In the genomic region with DNA sequence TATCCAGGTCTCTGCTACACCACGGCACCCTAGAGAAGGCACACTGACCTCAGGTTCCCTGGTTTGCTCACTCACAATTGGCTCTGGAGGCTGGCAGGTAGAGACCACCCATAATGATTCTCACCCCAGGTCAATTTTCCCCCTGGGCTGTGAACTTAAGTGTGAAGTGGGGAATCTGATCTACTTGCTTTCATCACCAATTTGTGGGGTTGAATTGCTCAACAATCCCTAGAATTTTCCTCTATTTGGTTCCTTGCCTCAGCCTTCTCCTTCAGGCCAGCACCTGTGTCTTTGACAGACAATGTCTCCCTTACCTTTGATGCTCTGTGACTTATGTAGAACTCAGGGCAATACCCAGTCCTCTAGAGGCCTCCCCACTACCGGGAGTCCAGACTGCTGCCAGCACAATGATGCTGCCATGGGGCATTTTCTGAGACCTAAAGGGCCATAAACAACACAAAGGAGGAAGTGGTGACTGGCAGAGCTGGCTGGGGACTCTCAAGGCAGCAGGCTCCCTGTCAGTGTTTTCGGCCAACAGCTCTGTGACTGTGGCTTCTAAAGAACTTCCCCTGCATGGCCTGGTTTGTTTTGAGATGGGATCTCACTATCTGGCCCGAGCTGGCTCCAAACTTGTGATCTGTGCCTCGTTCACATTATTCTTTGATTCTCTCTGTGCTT, we compare ENCODE assay signal across 11 mouse cellular contexts.
DNase-seq lines count a peak whose midpoint lies in the region; ATAC-seq and TF ChIP-seq lines count a peak whose summit lies in the region.
"Had no signal": no experiment of that assay in that cellular context is flagged by ENCODE, and none has a peak within 500 bp of the region (broad histone marks: within the 10 kb centered on the region; RNA-seq: fewer than 3 reads in every experiment).

No protein-coding gene starts in this region.

- no peak overlapping the region for H3K9ac ChIP-seq in liver, adult 2 months (ENCODE audit: low read depth, low read length)
- H3K9ac ChIP-seq in liver, embryonic 11.5 days (ENCODE audit: low read depth, low read length) = no peak overlapping the region
- H3K9ac ChIP-seq: embryonic facial prominence, embryonic 15.5 days had no signal

- H3K4me2 ChIP-seq in liver, embryonic 11.5 days = no peak overlapping the region
- H3K4me2 ChIP-seq: embryonic facial prominence, embryonic 15.5 days had no signal

- no peaks in the 10 kb centered on the region for H3K79me2 ChIP-seq in liver, adult 2 months (ENCODE audit: control insufficient read depth, insufficient read depth, low read length)

- DNase-seq in liver, adult 2 months (ENCODE audit: extremely low read depth, low read depth, low spot score) = peak; percentile 8
- DNase-seq in liver, embryonic 11.5 days (ENCODE audit: low spot score) = no peak
- peak; percentile 33 for DNase-seq in brain, adult 2 months (ENCODE audit: low read depth, low spot score)
- peak; percentile 20 for DNase-seq in lung, postnatal 14 days
- peak; percentile 79 to 81 for DNase-seq in spleen, postnatal 36 days (ENCODE audit: low spot score in 2 of 2)
- DNase-seq in thymus, adult 18-20 months = no peak
- DNase-seq in right cerebral cortex, adult 18-20 months = no peak
- DNase-seq: midbrain, embryonic 14.5 days; thymus, postnatal 4 days had no signal

- H3K27me3 ChIP-seq in liver, adult 2 months (ENCODE audit: control insufficient read depth, insufficient read depth, low read length) = no peaks in the 10 kb centered on the region
- H3K27me3 ChIP-seq in liver, embryonic 11.5 days (replicated peaks; ENCODE audit: control insufficient read depth, insufficient read depth, low read length) = no peaks in the 10 kb centered on the region
- H3K27me3 ChIP-seq: embryonic facial prominence, embryonic 15.5 days had no signal

- H3K4me1 ChIP-seq in liver, adult 2 months (ENCODE audit: control insufficient read depth, insufficient read depth, low read length) = no peaks in the 10 kb centered on the region
- H3K4me1 ChIP-seq in liver, embryonic 11.5 days (replicated peaks; ENCODE audit: control insufficient read depth, insufficient read depth, low read length) = no peaks in the 10 kb centered on the region
- H3K4me1 ChIP-seq: embryonic facial prominence, embryonic 15.5 days had no signal

- TF ChIP-seq CTCF in liver, adult 2 months (IDR thresholded peaks at IDR 0.05; ENCODE audit: low read depth, low read length) = no peak

- no peak overlapping the region for H3K4me3 ChIP-seq in liver, adult 2 months (ENCODE audit: insufficient read depth, low read depth, low read length)
- no peak overlapping the region for H3K4me3 ChIP-seq in liver, embryonic 11.5 days (ENCODE audit: low read depth, low read length)
- H3K4me3 ChIP-seq: embryonic facial prominence, embryonic 15.5 days; limb, embryonic 10.5 days had no signal

- H3K36me3 ChIP-seq in liver, adult 2 months (ENCODE audit: control insufficient read depth, insufficient read depth, low read length) = no peaks in the 10 kb centered on the region
- H3K36me3 ChIP-seq in liver, embryonic 11.5 days (ENCODE audit: control insufficient read depth, insufficient read depth, low read length) = no peaks in the 10 kb centered on the region
- H3K36me3 ChIP-seq: embryonic facial prominence, embryonic 15.5 days; limb, embryonic 10.5 days had no signal

- H3K27ac ChIP-seq in liver, adult 2 months (replicated peaks; ENCODE audit: insufficient read depth, low read depth, low read length) = no peak overlapping the region
- no peak overlapping the region for H3K27ac ChIP-seq in liver, embryonic 11.5 days (ENCODE audit: low read depth, low read length)
- H3K27ac ChIP-seq: embryonic facial prominence, embryonic 15.5 days had no signal

- no peaks in the 10 kb centered on the region for H3K9me3 ChIP-seq in liver, embryonic 11.5 days (ENCODE audit: control insufficient read depth, low read length)
- H3K9me3 ChIP-seq: embryonic facial prominence, embryonic 15.5 days; limb, embryonic 10.5 days had no signal

- 83% methylated on average over 5 of the region's 5 CpGs for WGBS in liver, adult 2 months
- WGBS in liver, embryonic 11.5 days = 41% methylated on average over 5 of the region's 5 CpGs

- no peak for ATAC-seq in liver, embryonic 11.5 days (replicated peaks; ENCODE audit: low FRiP score)

- no peak for TF ChIP-seq POLR2A in liver, adult 2 months (IDR thresholded peaks at IDR 0.05; ENCODE audit: extremely low read depth, insufficient read depth, low read length)

Comparison
In these comparisons a context has a peak if more than half of its experiments do, and no peak if none do; other contexts are left out.
1. DNase-seq: peak in liver, adult 2 months (single experiment), brain, adult 2 months (single experiment), lung, postnatal 14 days (single experiment) and spleen, postnatal 36 days (2 of 2); none in liver, embryonic 11.5 days (single experiment), thymus, adult 18-20 months (0 of 2) and right cerebral cortex, adult 18-20 months (single experiment).